Mouse (Mus musculus): ENCODE data around the gene Med19.

GRCm38 (mm10) chr2:84731206-84731605, 53.0 kb downstream of the Med19 start:
- no peak for TF ChIP-seq POLR2A (IDR thresholded peaks at IDR 0.05; ENCODE audit: low read depth, low read length)
- no peak for TF ChIP-seq CTCF (IDR thresholded peaks at IDR 0.05; ENCODE audit: extremely low read depth, insufficient read length, insufficient replicate concordance, low read depth, low read length)
